Mouse (Mus musculus) olfactory bulb, adult 2 months (tissue): ENCODE measurements around the gene Slc16a6. TPM values are rescaled to one million over a fixed set of nuclear protein-coding genes. Genes with fewer than 3 reads are reported as not detected.
A peak's percentile ranks its signal among the peaks of the same experiment; 100 is the strongest.

Experiments used
- H3K27ac ChIP-seq: fragments of 200-500 bp; 2 replicates; pipeline ENCODE4 v1.5.1; 2012; ENCODE audit warnings: low read depth, low read length; ENCODE audit not compliant: insufficient read depth
- H3K4me1 ChIP-seq: fragments of 200-500 bp; 2 replicates; pipeline ENCODE4 v1.6.1; 2012; ENCODE audit warnings: low read length; ENCODE audit not compliant: control insufficient read depth, insufficient read depth
- H3K4me3 ChIP-seq: fragments of 200-500 bp; 2 replicates; pipeline ENCODE4 v1.5.1; 2012; ENCODE audit warnings: mild to moderate bottlenecking, low read depth, low read length, moderate library complexity; ENCODE audit not compliant: insufficient read depth
- CTCF ChIP-seq: fragments of 200-500 bp; IDR thresholded peaks from 2 replicates; pipeline ENCODE4 v1.5.1; 2012; ENCODE audit warnings: low read depth, mild to moderate bottlenecking, low read length, moderate library complexity; ENCODE audit not compliant: insufficient read depth
- POLR2A ChIP-seq: fragments of 200-500 bp; IDR thresholded peaks from 2 replicates; pipeline ENCODE4 v1.6.1; 2012; ENCODE audit warnings: mild to moderate bottlenecking, low read depth, low read length, moderate library complexity; ENCODE audit not compliant: insufficient read depth
- WGBS: fragments of 180-500 bp; shearing (Covaris S2); methylation state at CpG from one replicate; pipeline ENCODE4 v1.1.7; 2018; 5-methylcytosine and 5-hydroxymethylcytosine counted together
- polyA plus RNA-seq: library from polyadenylated mRNA; stranded (reverse); fragments of >200 nt; gene quantifications from 2 replicates; pipeline ENCODE4 v1.2.4, GENCODE M21; 2012; ENCODE audit warnings: low replicate concordance; ENCODE audit not compliant: missing spikeins, insufficient read depth, insufficient read length

Gene Slc16a6
- polyA plus RNA-seq, 1 experiment: not detected

GRCm38 (mm10) chr11:109476241-109476640 is 2.8 kb upstream of the Slc16a6 start:
- no peak overlapping the region for H3K27ac ChIP-seq
- WGBS: 73% methylated on average over 2 of the region's 2 CpGs

GRCm38 (mm10) chr11:109475717-109476116 is 2.3 kb upstream of the Slc16a6 start:
- Histone ChIP-seq H3K27ac (no peak overlapping the region), H3K4me1 (peaks cover 5% of the 10 kb centered on the region), H3K4me3 (no peak overlapping the region)
- 76% methylated on average over 4 of the region's 4 CpGs for WGBS
- no peak for TF ChIP-seq CTCF
- no peak for TF ChIP-seq POLR2A

More at GRCm38 (mm10) chr11:109476241-109476640, 2.8 kb upstream of the Slc16a6 start:
- no peak for TF ChIP-seq CTCF
- TF ChIP-seq POLR2A: no peak
- Histone ChIP-seq H3K4me1 (peaks cover 5% of the 10 kb centered on the region), H3K4me3 (no peak overlapping the region)

GRCm38 (mm10) chr11:109474836-109475235 is 1.4 kb upstream of the Slc16a6 start:
- 80% methylated on average over 13 of the region's 13 CpGs for WGBS
- TF ChIP-seq CTCF (no peak), POLR2A (no peak)
- no peak overlapping the region for H3K27ac ChIP-seq
- no peak overlapping the region for H3K4me3 ChIP-seq
- peaks cover 3% of the 10 kb centered on the region for H3K4me1 ChIP-seq

GRCm38 (mm10) chr11:109474086-109474742 is 816 bp upstream of the Slc16a6 start:
- 7% methylated on average over 14 of the region's 14 CpGs for WGBS
- peak overlapping the region; percentile 73 for H3K4me3 ChIP-seq
- H3K4me1 ChIP-seq: peaks cover 2% of the 10 kb centered on the region; the same call in 1 of the 2 replicates
- TF ChIP-seq CTCF (no peak), POLR2A (no peak)
- no peak overlapping the region for H3K27ac ChIP-seq

- peak overlapping the region; percentile 73 for H3K4me3 ChIP-seq
- H3K4me1 ChIP-seq: peaks cover 2% of the 10 kb centered on the region; the same call in 1 of the 2 replicates
- 0% methylated on average over 10 of the region's 13 CpGs for WGBS
- TF ChIP-seq POLR2A: no peak
- TF ChIP-seq CTCF: no peak
- no peak overlapping the region for H3K27ac ChIP-seq
Observed at GRCm38 (mm10) chr11:109472821-109473170, 602 bp downstream of the Slc16a6 start.

GRCm38 (mm10) chr11:109472171-109472691 is 1.2 kb downstream of the Slc16a6 start:
- H3K4me1 ChIP-seq: peaks cover 2% of the 10 kb centered on the region; the same call in 1 of the 2 replicates
- no peak overlapping the region for H3K27ac ChIP-seq
- H3K4me3 ChIP-seq: peak overlapping the region; percentile 73
- WGBS: 1% methylated on average over 33 of the region's 33 CpGs
- TF ChIP-seq CTCF (no peak), POLR2A (no peak)

- Histone ChIP-seq H3K27ac (no peak overlapping the region), H3K4me3 (no peak overlapping the region), H3K4me1 (peaks cover 2% of the 10 kb centered on the region; the same call in 1 of the 2 replicates)
- WGBS: 39% methylated on average over 15 of the region's 15 CpGs
- TF ChIP-seq POLR2A: no peak
- TF ChIP-seq CTCF: no peak
Observed at GRCm38 (mm10) chr11:109470921-109471861, 2.2 kb downstream of the Slc16a6 start.

- TF ChIP-seq CTCF: no peak
- TF ChIP-seq POLR2A: no peak
- Histone ChIP-seq H3K4me3 (no peak overlapping the region), H3K27ac (no peak overlapping the region), H3K4me1 (peaks cover 2% of the 10 kb centered on the region; the same call in 1 of the 2 replicates)
- 70% methylated on average over 9 of the region's 9 CpGs for WGBS
Observed at GRCm38 (mm10) chr11:109470170-109470569, 3.2 kb downstream of the Slc16a6 start.
